Mouse (Mus musculus): ENCODE results near the gene Josd1. TPM values are rescaled to one million over a fixed set of nuclear protein-coding genes. Genes with fewer than 3 reads are reported as not detected.

Josd1 gene
- total RNA-seq, 2 experiments from 2014 or later = 12.1 to 16.0 TPM

GRCm38 (mm10) chr15:79658531-79659375 lies 29.0 kb downstream of the Josd1 start, which contains the start of the genes Fam227a and Cby1:
Gene Fam227a (minus strand): TSS chr15:79658956.
Gene Cby1 (plus strand): TSS chr15:79659199.
- DNase-seq = peak; percentile 91

GRCm38 (mm10) chr15:79657837-79658530 lies 29.7 kb downstream of the Josd1 start:
- peak; percentile 61 for DNase-seq

GRCm38 (mm10) chr15:79656451-79656850 lies 31.3 kb downstream of the Josd1 start:
- no peak for DNase-seq

- DNase-seq = no peak
These were observed 36.2 kb downstream of the Josd1 start for GRCm38 (mm10) chr15:79651481-79651880.

GRCm38 (mm10) chr15:79650569-79650968 lies 37.1 kb downstream of the Josd1 start:
- no peak for DNase-seq

- no peak for DNase-seq
These were observed 39.6 kb downstream of the Josd1 start for GRCm38 (mm10) chr15:79648130-79648529.

GRCm38 (mm10) chr15:79645483-79645882 lies 42.2 kb downstream of the Josd1 start:
- DNase-seq = no peak

GRCm38 (mm10) chr15:79641135-79641817 lies 46.4 kb downstream of the Josd1 start:
- no peak for DNase-seq

GRCm38 (mm10) chr15:79630471-79630870 lies 57.2 kb downstream of the Josd1 start:
- DNase-seq = no peak

Other genes with a start within 250 kb of the Josd1 start
- 10 to 100 TPM; 43.1 to 43.9 TPM for gene Csnk1e, start 232.4 kb downstream of the Josd1 start, total RNA-seq (2021)
- not detected for gene Kcnj4, start 182.7 kb downstream of the Josd1 start, total RNA-seq (2021)
- gene Kdelr3, start 171.5 kb downstream of the Josd1 start, total RNA-seq (2021) = 1 to 10 TPM; 7.3 to 7.7 TPM
- gene Ddx17, start 141.2 kb downstream of the Josd1 start, total RNA-seq (2021) = 10 to 100 TPM; 65.3 to 72.8 TPM
- not detected for gene Dmc1, start 82.8 kb downstream of the Josd1 start, total RNA-seq (2021)
- gene Fam227a, start 29.0 kb downstream of the Josd1 start, total RNA-seq (2021) = under 1 TPM; 0.41 to 0.48 TPM
- gene Cby1, start 28.7 kb downstream of the Josd1 start, total RNA-seq (2021) = 10 to 100 TPM; 14.3 to 15.8 TPM
- gene Tomm22, start 17.1 kb downstream of the Josd1 start, total RNA-seq (2021) = 10 to 100 TPM; 67.1 to 72.6 TPM
- 10 to 100 TPM; 20.4 to 21.7 TPM for gene Gtpbp1, start 2.9 kb upstream of the Josd1 start, total RNA-seq (2021)
- 10 to 100 TPM; 70.7 to 76.5 TPM for gene Sun2, start 54.6 kb upstream of the Josd1 start, total RNA-seq (2021)
- 1 to 10 TPM; 5.9 to 6.1 TPM for gene Dnal4, start 89.9 kb upstream of the Josd1 start, total RNA-seq (2021)
- 1 to 10 TPM in 1 of 2 experiments, under 1 TPM in 1; 0.72 to 1.0 TPM for gene Nptxr, start 116.8 kb upstream of the Josd1 start, total RNA-seq (2021)
- under 1 TPM in 1 of 2 experiments, not detected in 1; 0.61 TPM for gene Npcd, start 146.3 kb upstream of the Josd1 start, total RNA-seq (2021)
- gene Cbx6, start 146.8 kb upstream of the Josd1 start, total RNA-seq (2021) = 10 to 100 TPM; 12.5 to 14.6 TPM
- gene Apobec3, start 203.7 kb upstream of the Josd1 start, total RNA-seq (2021) = 1 to 10 TPM; 2.3 to 4.0 TPM

Measured in gastrocnemius, postnatal 25 days (tissue).